ENCODE assay signal across 18 mouse cellular contexts in genomic region chr12:55526983-55527752, GRCm38 (mm10). TPM values are rescaled to one million over a fixed set of nuclear protein-coding genes. Genes with fewer than 3 reads are reported as not detected.
DNase-seq lines count a peak whose midpoint lies in the region; ATAC-seq and TF ChIP-seq lines count a peak whose summit lies in the region.
"Had no signal": no experiment of that assay in that cellular context is flagged by ENCODE, and none has a peak within 500 bp of the region (broad histone marks: within the 10 kb centered on the region; RNA-seq: fewer than 3 reads in every experiment).

No protein-coding gene starts in this region.

- no peak overlapping the region for H3K4me3 ChIP-seq in forebrain, embryonic 16.5 days (replicated peaks; ENCODE audit: low read length)
- H3K4me3 ChIP-seq in forebrain, embryonic 15.5 days, result no peak overlapping the region
- H3K4me3 ChIP-seq in midbrain, embryonic 12.5 days, result no peak overlapping the region
- no peak overlapping the region for H3K4me3 ChIP-seq in lung, postnatal 0 days (ENCODE audit: low read depth, low read length)
- H3K4me3 ChIP-seq: embryonic facial prominence, embryonic 13.5 days had no signal

- peaks cover 2% of the 10 kb centered on the region; the same call in 1 of the 2 replicates for H3K4me1 ChIP-seq in forebrain, embryonic 16.5 days (replicated peaks; ENCODE audit: control insufficient read depth, insufficient read depth, low read length)
- H3K4me1 ChIP-seq in forebrain, embryonic 15.5 days, result 0 out of 2 replicates have a peak, but pooled peaks cover 6% of the 10 kb centered on the region
- H3K4me1 ChIP-seq in midbrain, embryonic 12.5 days, result no peaks in the 10 kb centered on the region
- H3K4me1 ChIP-seq in lung, postnatal 0 days (ENCODE audit: insufficient read depth, low read depth, low read length), result no peaks in the 10 kb centered on the region
- H3K4me1 ChIP-seq: embryonic facial prominence, embryonic 13.5 days had no signal

- no peak for TF ChIP-seq CTCF in lung, postnatal 0 days (IDR thresholded peaks at IDR 0.05)

- no peak overlapping the region for H3K4me2 ChIP-seq in forebrain, embryonic 16.5 days (ENCODE audit: low read length)
- H3K4me2 ChIP-seq in forebrain, embryonic 15.5 days (replicated peaks), result no peak overlapping the region
- H3K4me2 ChIP-seq in midbrain, embryonic 12.5 days (replicated peaks), result no peak overlapping the region
- H3K4me2 ChIP-seq in lung, postnatal 0 days (replicated peaks; ENCODE audit: low read depth, low read length), result no peak overlapping the region
- H3K4me2 ChIP-seq: embryonic facial prominence, embryonic 13.5 days had no signal

- ATAC-seq in forebrain, embryonic 16.5 days, result peak; percentile 33; the same call in 1 of the 2 replicates
- ATAC-seq in forebrain, embryonic 15.5 days (replicated peaks), result no peak
- ATAC-seq in midbrain, embryonic 12.5 days (ENCODE audit: low FRiP score, low read depth), result peak; percentile 27; the same call in 1 of the 2 replicates
- no peak for ATAC-seq in megakaryocyte progenitor cell, adult 5-6 weeks (replicated peaks; ENCODE audit: poor library complexity)
- no peak for ATAC-seq in lung, postnatal 0 days
- ATAC-seq: intestine, postnatal 0 days had no signal

- H3K27me3 ChIP-seq in forebrain, embryonic 16.5 days (replicated peaks; ENCODE audit: control insufficient read depth, insufficient read depth, low read length), result peaks cover 7% of the 10 kb centered on the region; the same call in 1 of the 2 replicates
- H3K27me3 ChIP-seq in forebrain, embryonic 15.5 days, result 0 out of 2 replicates have a peak, but pooled peaks cover 5% of the 10 kb centered on the region
- peaks cover 6% of the 10 kb centered on the region; the same call in 1 of the 2 replicates for H3K27me3 ChIP-seq in midbrain, embryonic 12.5 days
- no peaks in the 10 kb centered on the region for H3K27me3 ChIP-seq in lung, postnatal 0 days (replicated peaks; ENCODE audit: insufficient read depth, low read length)
- H3K27me3 ChIP-seq: embryonic facial prominence, embryonic 13.5 days had no signal

- no peaks in the 10 kb centered on the region for H3K36me3 ChIP-seq in forebrain, embryonic 16.5 days (ENCODE audit: control insufficient read depth, insufficient read depth)
- H3K36me3 ChIP-seq in forebrain, embryonic 15.5 days, result no peaks in the 10 kb centered on the region
- no peaks in the 10 kb centered on the region for H3K36me3 ChIP-seq in midbrain, embryonic 12.5 days
- no peaks in the 10 kb centered on the region for H3K36me3 ChIP-seq in lung, postnatal 0 days (ENCODE audit: insufficient read depth, low read length)
- H3K36me3 ChIP-seq: embryonic facial prominence, embryonic 13.5 days had no signal

- no peak for TF ChIP-seq EP300 in lung, postnatal 0 days (IDR thresholded peaks at IDR 0.05)

- DNase-seq in right cerebral cortex, postnatal 4 days, result peak; percentile 11
- no peak for DNase-seq in right cerebral cortex, adult 18-20 months
- DNase-seq in lung, postnatal 0 days (ENCODE audit: low spot score), result no peak
- DNase-seq in kidney, adult 18-20 months, result no peak
- DNase-seq: cerebellum, adult 8-10 months; heart, adult 11 months; heart, postnatal 14 days; lung, adult 18-20 months; thymus, postnatal 14 days had no signal

- 61% methylated on average over 15 of the region's 15 CpGs for WGBS in forebrain, embryonic 16.5 days
- 58% methylated on average over 15 of the region's 15 CpGs for WGBS in forebrain, embryonic 15.5 days
- WGBS in midbrain, embryonic 12.5 days, result 58% methylated on average over 15 of the region's 15 CpGs
- WGBS in lung, postnatal 0 days, result 69% methylated on average over 15 of the region's 15 CpGs

- no peak overlapping the region for H3K27ac ChIP-seq in forebrain, embryonic 16.5 days (ENCODE audit: low read length)
- H3K27ac ChIP-seq in forebrain, embryonic 15.5 days (replicated peaks), result no peak overlapping the region
- H3K27ac ChIP-seq in midbrain, embryonic 12.5 days (replicated peaks), result peak overlapping the region; percentile 12; the same call in 1 of the 2 replicates
- H3K27ac ChIP-seq in lung, postnatal 0 days (ENCODE audit: low read length), result no peak overlapping the region
- H3K27ac ChIP-seq: embryonic facial prominence, embryonic 13.5 days had no signal

- H3K9ac ChIP-seq in forebrain, embryonic 16.5 days (replicated peaks; ENCODE audit: low read depth, low read length), result no peak overlapping the region; the same call in 1 of the 2 replicates
- H3K9ac ChIP-seq in forebrain, embryonic 15.5 days (replicated peaks), result no peak overlapping the region
- H3K9ac ChIP-seq in midbrain, embryonic 12.5 days (replicated peaks), result 0 out of 2 replicates have a peak overlapping the region, but pooled peaks have one; percentile 4
- no peak overlapping the region for H3K9ac ChIP-seq in lung, postnatal 0 days (replicated peaks; ENCODE audit: low read depth)
- H3K9ac ChIP-seq: embryonic facial prominence, embryonic 13.5 days had no signal

- no peaks in the 10 kb centered on the region for H3K9me3 ChIP-seq in forebrain, embryonic 16.5 days (ENCODE audit: control insufficient read depth, low read length)
- no peaks in the 10 kb centered on the region for H3K9me3 ChIP-seq in forebrain, embryonic 15.5 days
- H3K9me3 ChIP-seq in midbrain, embryonic 12.5 days, result no peaks in the 10 kb centered on the region
- no peaks in the 10 kb centered on the region for H3K9me3 ChIP-seq in lung, postnatal 0 days (ENCODE audit: low read length)
- H3K9me3 ChIP-seq: embryonic facial prominence, embryonic 13.5 days had no signal

RNA-seq across cellular contexts. Expression of gene Nfkbia, which starts 34.7 kb away (rescaled TPM):
- 53.4 and 58.5 TPM in 2 replicates for polyA plus RNA-seq in forebrain, embryonic 16.5 days (2015; fragmentation: Nextera tagmentation; extraction: Ambion mirVana)
- 56.2 and 59.4 TPM in 2 replicates for polyA plus RNA-seq in forebrain, embryonic 15.5 days (2015; fragmentation: Nextera tagmentation; extraction: Ambion mirVana)
- 35.7 and 40.4 TPM in 2 replicates for polyA plus RNA-seq in midbrain, embryonic 12.5 days (2016; fragmentation: Nextera tagmentation; extraction: Ambion mirVana)
- total RNA-seq in megakaryocyte progenitor cell, adult 5-6 weeks (2015), result 40.6 and 85.4 TPM in 2 replicates
- total RNA-seq in megakaryocyte progenitor cell, adult 5-6 weeks (2017), result 36.4 and 69.6 TPM in 2 replicates
- 184 and 297 TPM in 2 replicates for polyA plus RNA-seq in lung, postnatal 0 days (2015; fragmentation: Nextera tagmentation; extraction: Ambion mirVana)

RNA-seq across cellular contexts. Expression of gene Aldoart2, which starts 37.9 kb away (rescaled TPM):
- not detected in 2 replicates for polyA plus RNA-seq in forebrain, embryonic 16.5 days (2015; fragmentation: Nextera tagmentation; extraction: Ambion mirVana)
- not detected in 2 replicates for polyA plus RNA-seq in forebrain, embryonic 15.5 days (2015; fragmentation: Nextera tagmentation; extraction: Ambion mirVana)
- not detected in 2 replicates for polyA plus RNA-seq in midbrain, embryonic 12.5 days (2016; fragmentation: Nextera tagmentation; extraction: Ambion mirVana)
- not detected in 2 replicates for total RNA-seq in megakaryocyte progenitor cell, adult 5-6 weeks (2015)
- not detected in 2 replicates for total RNA-seq in megakaryocyte progenitor cell, adult 5-6 weeks (2017)
- polyA plus RNA-seq in lung, postnatal 0 days (2015; fragmentation: Nextera tagmentation; extraction: Ambion mirVana), result not detected in 2 replicates
- total RNA-seq: heart, postnatal 14 days; MEL had no signal
- polyA plus RNA-seq: embryonic facial prominence, embryonic 13.5 days; limb, embryonic 11.5 days; stomach, embryonic 14.5 days had no signal

Comparison
In these comparisons a context has a peak if more than half of its experiments do, and no peak if none do; other contexts are left out.
1. ATAC-seq: peak in forebrain, embryonic 16.5 days (single experiment) and midbrain, embryonic 12.5 days (single experiment); none in forebrain, embryonic 15.5 days (single experiment), megakaryocyte progenitor cell, adult 5-6 weeks (single experiment) and lung, postnatal 0 days (single experiment).